Mouse (Mus musculus) small intestine, adult 2 months (tissue): Measurements from ENCODE around the gene Slc25a11.

Experiments used
- CTCF ChIP-seq: fragments of 200-500 bp; IDR thresholded peaks from 2 replicates; pipeline ENCODE4 v1.5.1; 2012; ENCODE audit warnings: low read depth, mild to moderate bottlenecking, control low read depth, inconsistent platforms, low read length, moderate library complexity, mixed read lengths; ENCODE audit not compliant: insufficient replicate concordance, insufficient read length; ENCODE audit errors: extremely low read depth
- POLR2A ChIP-seq: fragments of 200-500 bp; IDR thresholded peaks from 2 replicates; pipeline ENCODE4 v1.6.1; 2012; ENCODE audit warnings: low read depth, mild to moderate bottlenecking, control low read depth, inconsistent platforms, low read length, moderate library complexity

DNA sequence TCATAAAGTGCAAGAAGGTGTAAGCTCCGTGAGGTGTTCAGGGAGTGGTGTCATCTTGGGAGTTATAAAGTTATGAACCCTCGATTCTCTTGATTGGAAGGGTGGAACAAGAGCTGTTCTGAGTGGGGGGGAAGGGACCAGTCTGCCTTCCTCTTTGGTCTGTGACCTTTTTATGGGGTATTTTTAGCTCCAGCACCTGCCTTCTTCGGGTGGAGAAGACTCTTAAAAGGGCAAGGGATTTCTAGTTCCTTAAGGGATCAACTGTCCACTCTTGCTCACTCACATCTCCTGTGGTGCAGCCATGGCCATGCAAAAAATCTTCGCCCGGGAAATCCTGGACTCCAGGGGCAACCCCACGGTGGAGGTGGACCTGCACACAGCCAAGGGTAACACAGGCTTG lies 10.3 kb upstream of the Slc25a11 start:
- TF ChIP-seq CTCF (no peak), POLR2A (no peak)
